Mouse (Mus musculus): ENCODE measurements at regions not wholly inside any gene's neighbourhood (a gene's known extent, or its start where the extent isn't known, plus 50 kb on each side); places are given as distances from the start of the nearest gene placed in this dataset.

GRCm38 (mm10) chr5:64716551-64716950 lies 86.6 kb upstream of the Klf3 start:
- no peak for ATAC-seq (ENCODE audit: extremely low read depth, insufficient number of reproducible peaks, low FRiP score, low TSS enrichment)
- WGBS, result 71% methylated on average over 4 of the region's 4 CpGs
- no peak overlapping the region for H3K27ac ChIP-seq (replicated peaks)
- H3K36me3 ChIP-seq, result no peaks in the 10 kb centered on the region
- H3K4me2 ChIP-seq, result no peak overlapping the region
- H3K4me3 ChIP-seq, result no peak overlapping the region
- no peaks in the 10 kb centered on the region for H3K27me3 ChIP-seq (replicated peaks)
- no peak overlapping the region for H3K9ac ChIP-seq
- H3K4me1 ChIP-seq, result 0 out of 2 replicates have a peak, but pooled peaks cover 6% of the 10 kb centered on the region
- 0 out of 2 replicates have a peak, but pooled peaks cover 10% of the 10 kb centered on the region for H3K9me3 ChIP-seq

- Histone ChIP-seq H3K9ac (no peak overlapping the region), H3K9me3 (0 out of 2 replicates have a peak, but pooled peaks cover 12% of the 10 kb centered on the region), H3K27ac (replicated peaks) (no peak overlapping the region), H3K27me3 (replicated peaks) (no peaks in the 10 kb centered on the region), H3K36me3 (no peaks in the 10 kb centered on the region), H3K4me1 (no peaks in the 10 kb centered on the region), H3K4me2 (no peak overlapping the region), H3K4me3 (no peak overlapping the region)
- no peak for ATAC-seq (ENCODE audit: extremely low read depth, insufficient number of reproducible peaks, low FRiP score, low TSS enrichment)
These were observed 81.0 kb upstream of the Klf3 start for GRCm38 (mm10) chr5:64722211-64722610.

- no peak overlapping the region for H3K4me3 ChIP-seq
These were observed 75.3 kb upstream of the Klf3 start for GRCm38 (mm10) chr5:64727847-64728246.

GRCm38 (mm10) chr5:64732356-64732755 lies 70.8 kb upstream of the Klf3 start:
- Histone ChIP-seq H3K4me2 (no peak overlapping the region), H3K4me1 (no peaks in the 10 kb centered on the region; the same call in 1 of the 2 replicates), H3K27ac (replicated peaks) (no peak overlapping the region), H3K36me3 (no peaks in the 10 kb centered on the region), H3K9ac (no peak overlapping the region), H3K27me3 (replicated peaks) (no peaks in the 10 kb centered on the region), H3K4me3 (no peak overlapping the region), H3K9me3 (no peaks in the 10 kb centered on the region)
- no peak for ATAC-seq (ENCODE audit: extremely low read depth, insufficient number of reproducible peaks, low FRiP score, low TSS enrichment)
- WGBS, result 83% methylated on average over 3 of the region's 3 CpGs

More at GRCm38 (mm10) chr5:64727847-64728246, 75.3 kb upstream of the Klf3 start:
- WGBS, result 61% methylated on average over 2 of the region's 2 CpGs
- Histone ChIP-seq H3K9ac (no peak overlapping the region), H3K27me3 (replicated peaks) (no peaks in the 10 kb centered on the region), H3K36me3 (no peaks in the 10 kb centered on the region), H3K27ac (replicated peaks) (no peak overlapping the region), H3K9me3 (no peaks in the 10 kb centered on the region), H3K4me2 (no peak overlapping the region), H3K4me1 (no peaks in the 10 kb centered on the region; the same call in 1 of the 2 replicates)
- ATAC-seq (ENCODE audit: extremely low read depth, insufficient number of reproducible peaks, low FRiP score, low TSS enrichment), result no peak

GRCm38 (mm10) chr5:64736985-64737384 lies 66.2 kb upstream of the Klf3 start:
- Histone ChIP-seq H3K27ac (replicated peaks) (no peak overlapping the region), H3K9ac (no peak overlapping the region), H3K27me3 (replicated peaks) (no peaks in the 10 kb centered on the region), H3K4me3 (no peak overlapping the region), H3K4me1 (peaks cover 26% of the 10 kb centered on the region), H3K9me3 (no peaks in the 10 kb centered on the region), H3K4me2 (no peak overlapping the region), H3K36me3 (no peaks in the 10 kb centered on the region)
- ATAC-seq (ENCODE audit: extremely low read depth, insufficient number of reproducible peaks, low FRiP score, low TSS enrichment), result no peak

- Histone ChIP-seq H3K4me3 (0 out of 2 replicates have a peak overlapping the region, but pooled peaks have one; percentile 11), H3K27me3 (replicated peaks) (no peaks in the 10 kb centered on the region), H3K4me2 (peak overlapping the region; percentile 54), H3K9me3 (no peaks in the 10 kb centered on the region), H3K9ac (peak overlapping the region; percentile 58), H3K36me3 (no peaks in the 10 kb centered on the region), H3K27ac (replicated peaks) (0 out of 2 replicates have a peak overlapping the region, but pooled peaks have one; percentile 32), H3K4me1 (peaks cover 26% of the 10 kb centered on the region)
- no peak for ATAC-seq (ENCODE audit: extremely low read depth, insufficient number of reproducible peaks, low FRiP score, low TSS enrichment)
- 25% methylated on average over 11 of the region's 11 CpGs for WGBS
These were observed 65.0 kb upstream of the Klf3 start for GRCm38 (mm10) chr5:64738096-64738780.

- peak overlapping the region; percentile 58; the same call in 1 of the 2 replicates for H3K9ac ChIP-seq
- no peak for ATAC-seq (ENCODE audit: extremely low read depth, insufficient number of reproducible peaks, low FRiP score, low TSS enrichment)
- peaks cover 26% of the 10 kb centered on the region for H3K4me1 ChIP-seq
- no peaks in the 10 kb centered on the region for H3K27me3 ChIP-seq (replicated peaks)
- whole genome bisulfite sequencing, result 48% methylated on average over 10 of the region's 10 CpGs
- no peak overlapping the region for H3K4me3 ChIP-seq
- no peaks in the 10 kb centered on the region for H3K36me3 ChIP-seq
- H3K4me2 ChIP-seq, result peak overlapping the region; percentile 54
- peak overlapping the region; percentile 51; the same call in 1 of the 2 replicates for H3K27ac ChIP-seq (replicated peaks)
- no peaks in the 10 kb centered on the region for H3K9me3 ChIP-seq
These were observed 64.3 kb upstream of the Klf3 start for GRCm38 (mm10) chr5:64738781-64739310.

- Histone ChIP-seq H3K9me3 (no peaks in the 10 kb centered on the region), H3K4me1 (peaks cover 26% of the 10 kb centered on the region), H3K27ac (replicated peaks) (peak overlapping the region; percentile 51), H3K4me2 (peak overlapping the region; percentile 16), H3K27me3 (replicated peaks) (no peaks in the 10 kb centered on the region), H3K9ac (peak overlapping the region; percentile 67), H3K4me3 (no peak overlapping the region), H3K36me3 (no peaks in the 10 kb centered on the region)
- no peak for ATAC-seq (ENCODE audit: extremely low read depth, insufficient number of reproducible peaks, low FRiP score, low TSS enrichment)
- 19% methylated on average over 15 of the region's 15 CpGs for WGBS
These were observed 63.6 kb upstream of the Klf3 start for GRCm38 (mm10) chr5:64739311-64740261.

GRCm38 (mm10) chr5:64744041-64744440 lies 59.1 kb upstream of the Klf3 start:
- H3K4me2 ChIP-seq, result no peak overlapping the region
- 79% methylated on average over 4 of the region's 4 CpGs for WGBS
- H3K9ac ChIP-seq, result no peak overlapping the region
- no peaks in the 10 kb centered on the region for H3K9me3 ChIP-seq
- H3K4me3 ChIP-seq, result no peak overlapping the region
- no peaks in the 10 kb centered on the region for H3K36me3 ChIP-seq
- no peak overlapping the region for H3K27ac ChIP-seq (replicated peaks)
- peaks cover 11% of the 10 kb centered on the region for H3K4me1 ChIP-seq
- ATAC-seq (ENCODE audit: extremely low read depth, insufficient number of reproducible peaks, low FRiP score, low TSS enrichment), result no peak
- H3K27me3 ChIP-seq (replicated peaks), result no peaks in the 10 kb centered on the region

GRCm38 (mm10) chr5:64744455-64744854 lies 58.7 kb upstream of the Klf3 start:
- no peak for ATAC-seq (ENCODE audit: extremely low read depth, insufficient number of reproducible peaks, low FRiP score, low TSS enrichment)
- H3K9me3 ChIP-seq, result no peaks in the 10 kb centered on the region
- no peaks in the 10 kb centered on the region for H3K36me3 ChIP-seq
- H3K4me1 ChIP-seq, result peaks cover 7% of the 10 kb centered on the region
- no peak overlapping the region for H3K27ac ChIP-seq (replicated peaks)
- no peak overlapping the region for H3K9ac ChIP-seq
- H3K4me2 ChIP-seq, result no peak overlapping the region
- 78% methylated on average over 5 of the region's 5 CpGs for WGBS
- no peaks in the 10 kb centered on the region for H3K27me3 ChIP-seq (replicated peaks)
- H3K4me3 ChIP-seq, result no peak overlapping the region

GRCm38 (mm10) chr5:64747461-64747860 lies 55.7 kb upstream of the Klf3 start:
- Histone ChIP-seq H3K27ac (replicated peaks) (no peak overlapping the region), H3K36me3 (no peaks in the 10 kb centered on the region), H3K27me3 (replicated peaks) (no peaks in the 10 kb centered on the region), H3K4me3 (no peak overlapping the region), H3K9ac (no peak overlapping the region), H3K9me3 (no peaks in the 10 kb centered on the region), H3K4me1 (peaks cover 15% of the 10 kb centered on the region), H3K4me2 (no peak overlapping the region)
- 78% methylated on average over 1 of the region's 1 CpGs for WGBS
- ATAC-seq (ENCODE audit: extremely low read depth, insufficient number of reproducible peaks, low FRiP score, low TSS enrichment), result no peak

Data from heart, embryonic 13.5 days (tissue).